Mouse (Mus musculus) heart, adult 18-20 months (tissue): ENCODE results near the gene Cdk5. TPM values are rescaled to one million over a fixed set of nuclear protein-coding genes. Genes with fewer than 3 reads are reported as not detected.

Experiments used
- DNase-seq, 2 experiments: peaks; one replicate each; pipeline ENCODE4 v3.0.0; 2021 to 2022; ENCODE audit warnings: mixed read lengths in 1 of 2
- long read RNA-seq, 2 experiments: library from polyadenylated mRNA; stranded (forward); transcript quantifications; one replicate each; pipeline ENCODE4 v2.0.0; 2021
- total RNA-seq, 2 experiments: library from RNA; stranded (reverse); gene quantifications; 2 replicates each; pipeline ENCODE4 v1.2.3; 2021

Cdk5 gene
- 10 to 100 TPM; 19.3 to 23.0 TPM for total RNA-seq
- long read RNA-seq, experiment 1, transcript Cdk5-201 (12 exons, 2,059 nt) = major isoform, 17 of 22 reads
- long read RNA-seq, experiment 1, partial matches to known transcripts = 4 of 22 reads
- long read RNA-seq, experiment 1, other reads (novel, unspliced or antisense) = 1 of 22 reads
- long read RNA-seq, experiment 2, transcript Cdk5-201 (12 exons, 2,059 nt) = major isoform, 5 of 7 reads
- long read RNA-seq, experiment 2, partial matches to known transcripts = 1 of 7 reads
- long read RNA-seq, experiment 2, other reads (novel, unspliced or antisense) = 1 of 7 reads

GRCm38 (mm10) chr5:24423129-24424003 lies at the start of gene Cdk5, which contains the start of gene Slc4a2:
Gene Cdk5, minus strand, starts transcription at chr5:24423530.
Gene Slc4a2, plus strand, starts transcription at chr5:24423837.
- DNase-seq = peak; percentile 98 to 100

- peak; percentile 77 to 88 for DNase-seq
Measured at GRCm38 (mm10) chr5:24470600-24470999, 47.3 kb upstream of the Cdk5 start.

- DNase-seq = no peak
Measured at GRCm38 (mm10) chr5:24466762-24467161, 43.4 kb upstream of the Cdk5 start.

GRCm38 (mm10) chr5:24455613-24456012 lies 32.3 kb upstream of the Cdk5 start:
- DNase-seq = peak in 1 of 2 experiments; percentile 22

- DNase-seq = no peak
Measured at GRCm38 (mm10) chr5:24455076-24455475, 31.7 kb upstream of the Cdk5 start.

GRCm38 (mm10) chr5:24453985-24454303 lies 30.6 kb upstream of the Cdk5 start:
- peak in 1 of 2 experiments; percentile 57 for DNase-seq

GRCm38 (mm10) chr5:24453283-24453984 lies 30.1 kb upstream of the Cdk5 start:
- DNase-seq = peak in 1 of 2 experiments; percentile 21

- DNase-seq = peak; percentile 43 to 52
Measured at GRCm38 (mm10) chr5:24452691-24453233, 29.4 kb upstream of the Cdk5 start.

- DNase-seq = peak; percentile 42 to 60
Measured at GRCm38 (mm10) chr5:24452030-24452690, 28.8 kb upstream of the Cdk5 start, which contains the start of gene Agap3. Gene Agap3, plus strand, starts transcription at chr5:24452177.

GRCm38 (mm10) chr5:24451264-24452029 lies 28.1 kb upstream of the Cdk5 start:
- DNase-seq = peak; percentile 85 to 92

- peak; percentile 88 to 89 for DNase-seq
Measured at GRCm38 (mm10) chr5:24447624-24448298, 24.4 kb upstream of the Cdk5 start, which contains the start of gene Tmub1. Gene Tmub1, minus strand, starts transcription at chr5:24447854.

GRCm38 (mm10) chr5:24446630-24447029 lies 23.3 kb upstream of the Cdk5 start:
- no peak for DNase-seq

GRCm38 (mm10) chr5:24445428-24446080 lies 22.2 kb upstream of the Cdk5 start:
- no peak for DNase-seq

- peak; percentile 96 to 97 for DNase-seq
Measured at GRCm38 (mm10) chr5:24444746-24445427, 21.6 kb upstream of the Cdk5 start, which contains the start of gene Fastk. Gene Fastk, minus strand, starts transcription at chr5:24445287.

- DNase-seq = no peak
Measured at GRCm38 (mm10) chr5:24443927-24444326, 20.6 kb upstream of the Cdk5 start.

GRCm38 (mm10) chr5:24443204-24443603 lies 19.9 kb upstream of the Cdk5 start:
- DNase-seq = no peak

- peak in 1 of 2 experiments; percentile 25 for DNase-seq
Measured at GRCm38 (mm10) chr5:24442029-24442428, 18.7 kb upstream of the Cdk5 start.

- DNase-seq = no peak
Measured at GRCm38 (mm10) chr5:24441187-24441586, 17.9 kb upstream of the Cdk5 start.

- peak in 1 of 2 experiments; percentile 23 for DNase-seq
Measured at GRCm38 (mm10) chr5:24433993-24434392, 10.7 kb upstream of the Cdk5 start.
